Mouse (Mus musculus) liver, embryonic 11.5 days (tissue): ENCODE results near the gene Rasl11b. TPM values are rescaled to one million over a fixed set of nuclear protein-coding genes. Genes with fewer than 3 reads are reported as not detected.

Experiments used
- ATAC-seq: fragments of 200-750 bp; cut with Nextera tagmentation; replicated peaks from 2 replicates; pipeline ENCODE4 v1.8.0; 2017; ENCODE audit warnings: moderate number of reproducible peaks, mild to moderate bottlenecking, moderate TSS enrichment, moderate library complexity; ENCODE audit not compliant: low FRiP score
- DNase-seq: peaks from one replicate; pipeline ENCODE4 v3.0.0-alpha.2; 2017; ENCODE audit warnings: low spot score
- H3K27ac ChIP-seq: fragments of 300-500 bp; sonication (generic); 2 replicates; pipeline ENCODE4 v1.5.1; 2014; ENCODE audit warnings: mild to moderate bottlenecking, low read depth, low read length, control low read depth
- H3K27me3 ChIP-seq: fragments of 300-500 bp; sonication (generic); replicated peaks from 2 replicates; pipeline ENCODE4 v1.6.1; 2014; ENCODE audit warnings: low read length, mixed read lengths; ENCODE audit not compliant: control insufficient read depth, insufficient read depth
- H3K36me3 ChIP-seq: fragments of 300-500 bp; sonication (generic); 2 replicates; pipeline ENCODE4 v1.6.1; 2014; ENCODE audit warnings: mild to moderate bottlenecking, low read length, moderate library complexity, mixed read lengths; ENCODE audit not compliant: control insufficient read depth, insufficient read depth
- H3K4me1 ChIP-seq: fragments of 300-500 bp; sonication (generic); replicated peaks from 2 replicates; pipeline ENCODE4 v1.6.1; 2014; ENCODE audit warnings: low read length, mixed read lengths; ENCODE audit not compliant: control insufficient read depth, insufficient read depth
- H3K4me2 ChIP-seq: fragments of 300-500 bp; sonication (generic); 2 replicates; pipeline ENCODE4 v1.6.1; 2014; ENCODE audit warnings: mild to moderate bottlenecking, control low read depth, moderate library complexity
- H3K4me3 ChIP-seq: fragments of 300-500 bp; sonication (generic); 2 replicates; pipeline ENCODE4 v1.5.1; 2014; ENCODE audit warnings: low read depth, low read length, control low read depth
- H3K9ac ChIP-seq: fragments of 300-500 bp; sonication (generic); 2 replicates; pipeline ENCODE4 v1.6.1; 2014; ENCODE audit warnings: low read depth, low read length, control low read depth
- H3K9me3 ChIP-seq: fragments of 300-500 bp; sonication (generic); 2 replicates; pipeline ENCODE4 v1.6.1; 2016; ENCODE audit warnings: low read length, inconsistent platforms, mixed read lengths; ENCODE audit not compliant: control insufficient read depth
- WGBS: fragments of 180-500 bp; shearing (Covaris S2); extraction: QIAGEN DNeasy Blood & Tissue Kit; methylation state at CpG from one replicate; pipeline ENCODE4 v1.1.7; 2014; 5-methylcytosine and 5-hydroxymethylcytosine counted together
- polyA plus RNA-seq: library from polyadenylated mRNA; unstranded; fragments of >200 nt; fragmentation: Nextera tagmentation; extraction: Ambion mirVana; gene quantifications from 2 replicates; pipeline ENCODE4 v1.2.1, GENCODE M21; 2014

Gene Rasl11b
- polyA plus RNA-seq, 1 experiment from 2014 or later: 14.7 TPM

DNA sequence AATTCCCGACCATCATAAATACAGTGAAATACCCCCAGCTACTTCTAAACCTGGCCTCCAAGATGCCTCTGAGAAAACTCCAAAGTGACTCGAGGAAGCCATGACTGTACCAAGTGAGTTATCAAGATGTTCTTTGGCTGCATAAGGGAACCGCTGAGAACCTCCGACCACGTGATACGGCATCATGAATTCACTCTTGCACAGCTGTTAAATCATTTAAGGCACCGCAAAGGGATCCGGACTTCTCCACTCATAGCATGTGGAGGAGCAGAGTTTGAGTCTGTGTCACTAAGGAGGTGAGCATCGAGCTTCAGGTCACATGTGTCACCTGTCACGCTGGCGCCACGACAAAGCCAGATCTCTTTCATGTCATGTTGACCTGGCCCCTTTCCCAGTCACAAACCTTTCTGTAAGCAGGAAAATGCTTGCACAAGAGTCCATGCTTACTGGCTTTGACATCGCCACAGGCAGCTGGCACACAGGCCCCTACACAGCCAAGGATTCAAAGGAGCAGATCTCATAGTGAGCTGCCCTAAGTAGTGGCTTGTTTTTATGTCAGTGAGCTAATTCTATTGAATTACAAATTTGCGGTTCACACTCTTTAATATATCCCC is 49.4 kb downstream of the Rasl11b start:
- no peaks in the 10 kb centered on the region for H3K9me3 ChIP-seq
- H3K4me3 ChIP-seq: no peak overlapping the region
- WGBS: 89% methylated on average over 14 of the region's 14 CpGs
- no peak overlapping the region for H3K27ac ChIP-seq
- H3K9ac ChIP-seq: no peak overlapping the region
- ATAC-seq (no peak), DNase-seq (no peak)
- H3K27me3 ChIP-seq: no peaks in the 10 kb centered on the region
- no peaks in the 10 kb centered on the region; the same call in 1 of the 2 replicates for H3K4me1 ChIP-seq
- no peaks in the 10 kb centered on the region for H3K36me3 ChIP-seq
- H3K4me2 ChIP-seq: no peak overlapping the region

DNA sequence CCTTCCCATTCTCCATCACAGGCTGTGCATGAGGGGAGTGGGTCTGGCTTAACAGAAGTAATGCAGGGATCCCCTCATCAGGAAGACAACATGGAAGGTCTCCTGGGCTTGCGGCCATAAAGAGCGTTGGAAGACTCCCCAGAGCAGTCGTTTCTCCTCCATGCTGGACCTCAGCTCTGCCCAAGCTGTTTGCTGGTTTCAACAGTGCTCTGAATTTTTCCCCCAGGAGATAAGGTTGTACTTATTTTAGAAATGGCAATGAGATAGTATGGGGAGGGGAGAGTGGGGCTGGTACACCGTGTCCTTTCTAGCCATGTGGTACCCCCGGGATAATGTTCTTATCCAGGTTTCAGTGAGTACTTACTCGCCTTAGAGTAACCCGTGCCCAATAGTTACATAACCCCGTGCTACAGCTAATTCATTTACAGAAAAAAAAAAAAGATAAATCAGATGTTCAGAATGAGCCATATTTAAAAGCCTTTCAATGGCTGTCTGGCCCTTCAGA is 50.6 kb downstream of the Rasl11b start:
- no peaks in the 10 kb centered on the region for H3K36me3 ChIP-seq
- 83% methylated on average over 8 of the region's 8 CpGs for WGBS
- DNase-seq (no peak), ATAC-seq (no peak)
- no peak overlapping the region for H3K9ac ChIP-seq
- H3K27ac ChIP-seq: no peak overlapping the region
- H3K4me1 ChIP-seq: peaks cover 2% of the 10 kb centered on the region; the same call in 1 of the 2 replicates
- H3K9me3 ChIP-seq: no peaks in the 10 kb centered on the region
- no peak overlapping the region for H3K4me2 ChIP-seq
- no peak overlapping the region for H3K4me3 ChIP-seq
- no peaks in the 10 kb centered on the region for H3K27me3 ChIP-seq

DNA sequence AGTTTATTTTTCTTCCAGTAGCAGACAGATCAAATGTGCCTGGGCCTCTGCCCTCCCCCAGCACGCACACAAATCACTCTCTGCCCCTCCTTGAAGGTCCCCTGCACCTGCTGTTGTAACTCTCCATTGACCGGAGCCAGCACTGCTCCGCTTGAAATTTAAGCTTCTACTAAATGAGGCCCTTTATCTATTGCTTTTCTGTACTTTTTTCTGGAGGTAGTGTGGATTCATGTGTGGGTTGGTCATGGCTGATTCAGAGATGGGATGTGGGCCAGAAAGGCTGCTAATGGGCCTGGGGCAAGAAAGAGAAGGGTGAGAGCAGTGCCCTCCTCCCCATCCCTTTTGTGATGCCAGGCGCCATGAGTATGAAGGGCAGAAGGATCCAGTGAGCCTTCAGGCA is 51.4 kb downstream of the Rasl11b start:
- no peak for DNase-seq
- H3K9ac ChIP-seq: no peak overlapping the region
- peaks cover 4% of the 10 kb centered on the region; the same call in 1 of the 2 replicates for H3K4me1 ChIP-seq
- no peak overlapping the region for H3K4me3 ChIP-seq
- H3K4me2 ChIP-seq: no peak overlapping the region
- WGBS: 71% methylated on average over 4 of the region's 4 CpGs
- no peak overlapping the region for H3K27ac ChIP-seq
- no peak for ATAC-seq
- no peaks in the 10 kb centered on the region for H3K27me3 ChIP-seq
- no peaks in the 10 kb centered on the region for H3K9me3 ChIP-seq
- no peaks in the 10 kb centered on the region for H3K36me3 ChIP-seq

DNA sequence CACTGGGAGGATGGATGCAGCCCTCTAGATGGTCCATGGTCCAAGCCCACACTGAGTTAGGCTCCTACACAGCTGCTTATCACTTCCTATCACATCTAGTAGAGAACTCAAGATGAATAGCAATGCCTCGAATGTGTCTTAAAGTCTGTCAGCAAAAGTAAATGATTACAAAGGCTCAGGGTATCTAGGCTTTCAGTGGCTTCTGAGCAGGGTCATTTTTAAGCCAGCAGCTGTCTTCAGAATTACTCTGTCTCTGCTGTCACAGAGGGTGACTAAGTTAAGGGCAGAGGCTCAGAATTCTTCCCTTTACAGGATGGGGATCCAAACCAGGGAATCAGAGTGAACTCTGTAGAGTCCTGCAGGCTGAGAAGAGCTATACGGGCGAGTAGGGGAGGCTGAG is 51.9 kb downstream of the Rasl11b start:
- Histone ChIP-seq H3K9ac (no peak overlapping the region), H3K36me3 (no peaks in the 10 kb centered on the region), H3K27ac (no peak overlapping the region), H3K4me3 (no peak overlapping the region), H3K4me2 (no peak overlapping the region), H3K9me3 (no peaks in the 10 kb centered on the region), H3K27me3 (no peaks in the 10 kb centered on the region), H3K4me1 (peaks cover 4% of the 10 kb centered on the region; the same call in 1 of the 2 replicates)
- 63% methylated on average over 3 of the region's 3 CpGs for WGBS
- ATAC-seq (no peak), DNase-seq (no peak)

Other genes with a start within 250 kb of the Rasl11b start
- gene Usp46, start 126.9 kb upstream of the Rasl11b start, polyA plus RNA-seq: 32.9 and 37.0 TPM in 2 replicates